Mouse (Mus musculus) ES-E14 (cell line): ENCODE results near the gene Il10.

ENCODE experiments used
- CHD2 ChIP-seq: IDR thresholded peaks from 2 replicates; pipeline ENCODE4 v1.6.1; 2014; ENCODE audit warnings: mild to moderate bottlenecking, low read depth, low read length, inconsistent platforms
- HCFC1 ChIP-seq: IDR thresholded peaks from 2 replicates; pipeline ENCODE4 v1.6.1; 2012; ENCODE audit warnings: low read length, inconsistent platforms, borderline replicate concordance; ENCODE audit not compliant: insufficient read depth
- MAFK ChIP-seq: IDR thresholded peaks from 2 replicates; pipeline ENCODE4 v1.6.1; 2014; ENCODE audit warnings: mild to moderate bottlenecking, low read depth, low read length, inconsistent platforms; ENCODE audit not compliant: insufficient read depth
- ZC3H11A ChIP-seq: IDR thresholded peaks from 2 replicates; pipeline ENCODE4 v1.6.1; 2012; ENCODE audit warnings: low read depth, mild to moderate bottlenecking, inconsistent platforms, low read length, borderline replicate concordance
- ZNF384 ChIP-seq: IDR thresholded peaks from 2 replicates; pipeline ENCODE4 v1.6.1; 2012; ENCODE audit warnings: low read depth, low read length, inconsistent platforms

- TF ChIP-seq CHD2 (no peak), HCFC1 (no peak), MAFK (no peak), ZC3H11A (no peak), ZNF384 (no peak)
These were observed 28.6 kb downstream of the Il10 start for GRCm38 (mm10) chr1:131048121-131048863.
